Mouse (Mus musculus) embryonic facial prominence, embryonic 15.5 days (tissue): ENCODE measurements around the gene Spen. TPM values are rescaled to one million over a fixed set of nuclear protein-coding genes. Genes with fewer than 3 reads are reported as not detected.

ENCODE experiments used
- ATAC-seq: fragments of 200-750 bp; cut with Nextera tagmentation; 2 replicates; pipeline ENCODE4 v1.8.0; 2017; ENCODE audit warnings: low read depth, moderate TSS enrichment; ENCODE audit not compliant: insufficient number of reproducible peaks, low FRiP score, low TSS enrichment
- H3K27ac ChIP-seq: fragments of 300-500 bp; sonication (generic); replicated peaks from 2 replicates; pipeline ENCODE4 v1.5.1; 2015; ENCODE audit warnings: mild to moderate bottlenecking, inconsistent platforms
- H3K27me3 ChIP-seq: fragments of 300-500 bp; sonication (generic); 2 replicates; pipeline ENCODE4 v1.6.1; 2015; ENCODE audit warnings: inconsistent platforms
- H3K36me3 ChIP-seq: fragments of 300-500 bp; sonication (generic); 2 replicates; pipeline ENCODE4 v1.6.1; 2015; ENCODE audit warnings: mild to moderate bottlenecking, inconsistent platforms
- H3K4me1 ChIP-seq: fragments of 300-500 bp; sonication (generic); 2 replicates; pipeline ENCODE4 v1.6.1; 2015; ENCODE audit warnings: inconsistent platforms
- H3K4me2 ChIP-seq: fragments of 300-500 bp; sonication (generic); replicated peaks from 2 replicates; pipeline ENCODE4 v1.6.1; 2015; ENCODE audit warnings: mild to moderate bottlenecking, inconsistent platforms
- H3K4me3 ChIP-seq: fragments of 300-500 bp; sonication (generic); replicated peaks from 2 replicates; pipeline ENCODE4 v1.5.1; 2015; ENCODE audit warnings: mild to moderate bottlenecking, inconsistent platforms
- H3K9ac ChIP-seq: fragments of 300-500 bp; sonication (generic); 2 replicates; pipeline ENCODE4 v1.6.1; 2015; ENCODE audit warnings: inconsistent platforms
- H3K9me3 ChIP-seq: fragments of 300-500 bp; sonication (generic); replicated peaks from 2 replicates; pipeline ENCODE4 v1.6.1; 2016; ENCODE audit warnings: inconsistent platforms
- WGBS: fragments of 180-500 bp; shearing (Covaris S2); methylation state at CpG from one replicate; pipeline ENCODE4 v1.1.7; 2015; 5-methylcytosine and 5-hydroxymethylcytosine counted together
- polyA plus RNA-seq: library from polyadenylated mRNA; unstranded; fragments of >200 nt; fragmentation: Nextera tagmentation; extraction: Ambion mirVana; gene quantifications from 2 replicates; pipeline ENCODE4 v1.2.1, GENCODE M21; 2015

The Spen gene
- polyA plus RNA-seq, 1 experiment from 2014 or later = 10.8 TPM

- peak within 1 kb of the TSS; percentile 85 for H3K4me2 ChIP-seq
- H3K4me3 ChIP-seq = peak within 1 kb of the TSS; percentile 100
- peak; percentile 88 for ATAC-seq
- H3K36me3 ChIP-seq = peaks cover 28% of the 10 kb centered on the region
- WGBS = under 1% methylated on average over 76 of the region's 102 CpGs
- no peaks in the 10 kb centered on the region for H3K9me3 ChIP-seq
- peak within 1 kb of the TSS; percentile 96 for H3K9ac ChIP-seq
- H3K4me1 ChIP-seq = peaks cover 20% of the 10 kb centered on the region
- no peaks in the 10 kb centered on the region for H3K27me3 ChIP-seq
- peak within 1 kb of the TSS; percentile 66 for H3K27ac ChIP-seq
Observed at GRCm38 (mm10) chr4:141444451-141445327, 93.7 kb downstream of the Spen start, which contains the start of gene Zbtb17. Gene Zbtb17, plus strand, starts transcription at chr4:141444654.

GRCm38 (mm10) chr4:141443641-141444429, 94.6 kb downstream of the Spen start:
- WGBS = 50% methylated on average over 11 of the region's 11 CpGs
- no peaks in the 10 kb centered on the region for H3K9me3 ChIP-seq
- peak overlapping the region; percentile 96 for H3K9ac ChIP-seq
- peaks cover 20% of the 10 kb centered on the region for H3K4me1 ChIP-seq
- H3K4me3 ChIP-seq = peak overlapping the region; percentile 100
- H3K4me2 ChIP-seq = peak overlapping the region; percentile 85
- no peaks in the 10 kb centered on the region for H3K27me3 ChIP-seq
- no peak for ATAC-seq
- H3K27ac ChIP-seq = peak overlapping the region; percentile 48; the same call in 1 of the 2 replicates
- peaks cover 20% of the 10 kb centered on the region for H3K36me3 ChIP-seq

- Histone ChIP-seq H3K4me2 (no peak overlapping the region), H3K9ac (no peak overlapping the region), H3K4me1 (peaks cover 8% of the 10 kb centered on the region), H3K4me3 (no peak overlapping the region), H3K27ac (no peak overlapping the region), H3K9me3 (no peaks in the 10 kb centered on the region), H3K36me3 (no peaks in the 10 kb centered on the region), H3K27me3 (no peaks in the 10 kb centered on the region)
- no peak for ATAC-seq
Observed at GRCm38 (mm10) chr4:141440877-141441276, 97.5 kb downstream of the Spen start.

GRCm38 (mm10) chr4:141439083-141439803, 99.2 kb downstream of the Spen start:
- H3K4me1 ChIP-seq = no peaks in the 10 kb centered on the region
- no peak overlapping the region for H3K4me3 ChIP-seq
- H3K9me3 ChIP-seq = no peaks in the 10 kb centered on the region
- H3K9ac ChIP-seq = no peak overlapping the region
- H3K27ac ChIP-seq = no peak overlapping the region
- WGBS = 71% methylated on average over 12 of the region's 12 CpGs
- no peaks in the 10 kb centered on the region for H3K27me3 ChIP-seq
- H3K36me3 ChIP-seq = no peaks in the 10 kb centered on the region
- ATAC-seq = no peak
- H3K4me2 ChIP-seq = no peak overlapping the region

- Histone ChIP-seq H3K36me3 (no peaks in the 10 kb centered on the region), H3K4me1 (peaks cover 4% of the 10 kb centered on the region; the same call in 1 of the 2 replicates), H3K9me3 (no peaks in the 10 kb centered on the region), H3K4me2 (no peak within 1 kb of the TSS), H3K9ac (no peak within 1 kb of the TSS), H3K4me3 (no peak within 1 kb of the TSS), H3K27me3 (no peaks in the 10 kb centered on the region), H3K27ac (no peak within 1 kb of the TSS)
- ATAC-seq = no peak
- WGBS = 67% methylated on average over 1 of the region's 1 CpGs
Observed at GRCm38 (mm10) chr4:141435974-141436373, 102.4 kb downstream of the Spen start, which contains the start of gene Srarp. Gene Srarp, minus strand, starts transcription at chr4:141436105.

- H3K4me2 ChIP-seq = no peak overlapping the region
- no peaks in the 10 kb centered on the region for H3K9me3 ChIP-seq
- H3K9ac ChIP-seq = no peak overlapping the region
- no peaks in the 10 kb centered on the region for H3K36me3 ChIP-seq
- peaks cover 4% of the 10 kb centered on the region; the same call in 1 of the 2 replicates for H3K4me1 ChIP-seq
- H3K4me3 ChIP-seq = no peak overlapping the region
- no peaks in the 10 kb centered on the region for H3K27me3 ChIP-seq
- no peak overlapping the region for H3K27ac ChIP-seq
- 80% methylated on average over 18 of the region's 18 CpGs for WGBS
- no peak for ATAC-seq
Observed at GRCm38 (mm10) chr4:141433191-141433590, 105.2 kb downstream of the Spen start.

GRCm38 (mm10) chr4:141432666-141433065, 105.7 kb downstream of the Spen start:
- H3K4me1 ChIP-seq = peaks cover 4% of the 10 kb centered on the region; the same call in 1 of the 2 replicates
- H3K27me3 ChIP-seq = no peaks in the 10 kb centered on the region
- H3K4me3 ChIP-seq = no peak overlapping the region
- no peaks in the 10 kb centered on the region for H3K36me3 ChIP-seq
- no peak overlapping the region for H3K9ac ChIP-seq
- 46% methylated on average over 14 of the region's 14 CpGs for WGBS
- H3K27ac ChIP-seq = no peak overlapping the region
- no peak for ATAC-seq
- H3K4me2 ChIP-seq = no peak overlapping the region
- H3K9me3 ChIP-seq = no peaks in the 10 kb centered on the region

GRCm38 (mm10) chr4:141430997-141431396, 107.4 kb downstream of the Spen start:
- H3K9me3 ChIP-seq = no peaks in the 10 kb centered on the region
- peaks cover 12% of the 10 kb centered on the region for H3K4me1 ChIP-seq
- H3K27me3 ChIP-seq = no peaks in the 10 kb centered on the region
- ATAC-seq = no peak
- H3K4me2 ChIP-seq = no peak overlapping the region
- no peak overlapping the region for H3K9ac ChIP-seq
- H3K27ac ChIP-seq = no peak overlapping the region
- H3K4me3 ChIP-seq = no peak overlapping the region
- no peaks in the 10 kb centered on the region for H3K36me3 ChIP-seq
- WGBS = 41% methylated on average over 9 of the region's 9 CpGs

- no peaks in the 10 kb centered on the region for H3K9me3 ChIP-seq
- no peaks in the 10 kb centered on the region for H3K36me3 ChIP-seq
- H3K4me3 ChIP-seq = no peak overlapping the region
- H3K4me1 ChIP-seq = peaks cover 23% of the 10 kb centered on the region
- H3K4me2 ChIP-seq = no peak overlapping the region
- no peak overlapping the region for H3K9ac ChIP-seq
- WGBS = 52% methylated on average over 9 of the region's 9 CpGs
- no peak for ATAC-seq
- 0 out of 2 replicates have a peak, but pooled peaks cover 1% of the 10 kb centered on the region for H3K27me3 ChIP-seq
- no peak overlapping the region for H3K27ac ChIP-seq
Observed at GRCm38 (mm10) chr4:141429847-141430246, 108.5 kb downstream of the Spen start.

- Histone ChIP-seq H3K4me2 (no peak overlapping the region), H3K4me3 (no peak overlapping the region), H3K9me3 (no peaks in the 10 kb centered on the region), H3K9ac (no peak overlapping the region), H3K36me3 (no peaks in the 10 kb centered on the region), H3K4me1 (peaks cover 23% of the 10 kb centered on the region), H3K27me3 (0 out of 2 replicates have a peak, but pooled peaks cover 2% of the 10 kb centered on the region), H3K27ac (no peak overlapping the region)
- no peak for ATAC-seq
- 81% methylated on average over 6 of the region's 6 CpGs for WGBS
Observed at GRCm38 (mm10) chr4:141429381-141429780, 109.0 kb downstream of the Spen start.
